Mouse (Mus musculus) heart, embryonic 13.5 days (tissue): Measurements from ENCODE around the gene Ywhah. TPM values are rescaled to one million over a fixed set of nuclear protein-coding genes. Genes with fewer than 3 reads are reported as not detected.

ENCODE experiments used
- ATAC-seq: fragments of 200-750 bp; cut with Nextera tagmentation; 2 replicates; pipeline ENCODE4 v1.8.0; 2017; ENCODE audit warnings: moderate TSS enrichment; ENCODE audit not compliant: insufficient number of reproducible peaks, low FRiP score, low TSS enrichment; ENCODE audit errors: extremely low read depth
- H3K27ac ChIP-seq: fragments of 300-500 bp; sonication (generic); replicated peaks from 2 replicates; pipeline ENCODE4 v1.5.1; 2015; ENCODE audit warnings: moderate library complexity, mild to moderate bottlenecking, inconsistent platforms
- H3K27me3 ChIP-seq: fragments of 300-500 bp; sonication (generic); replicated peaks from 2 replicates; pipeline ENCODE4 v1.6.1; 2015; ENCODE audit warnings: mild to moderate bottlenecking, inconsistent platforms
- H3K36me3 ChIP-seq: fragments of 300-500 bp; sonication (generic); 2 replicates; pipeline ENCODE4 v1.6.1; 2015; ENCODE audit warnings: mild to moderate bottlenecking, inconsistent platforms
- H3K4me1 ChIP-seq: fragments of 300-500 bp; sonication (generic); 2 replicates; pipeline ENCODE4 v1.6.1; 2015; ENCODE audit warnings: inconsistent platforms
- H3K4me2 ChIP-seq: fragments of 300-500 bp; sonication (generic); 2 replicates; pipeline ENCODE4 v1.6.1; 2015; ENCODE audit warnings: inconsistent platforms, mild to moderate bottlenecking, moderate library complexity
- H3K4me3 ChIP-seq: fragments of 300-500 bp; sonication (generic); 2 replicates; pipeline ENCODE4 v1.5.1; 2015; ENCODE audit warnings: moderate library complexity, mild to moderate bottlenecking, inconsistent platforms
- H3K9ac ChIP-seq: fragments of 300-500 bp; sonication (generic); 2 replicates; pipeline ENCODE4 v1.6.1; 2015; ENCODE audit warnings: inconsistent platforms, mild to moderate bottlenecking, moderate library complexity
- H3K9me3 ChIP-seq: fragments of 300-500 bp; sonication (generic); 2 replicates; pipeline ENCODE4 v1.6.1; 2016; ENCODE audit warnings: inconsistent platforms
- WGBS: fragments of 180-500 bp; shearing (Covaris S2); methylation state at CpG from one replicate; pipeline ENCODE4 v1.1.7; 2015; ENCODE audit warnings: mixed read lengths; 5-methylcytosine and 5-hydroxymethylcytosine counted together
- polyA plus RNA-seq: library from polyadenylated mRNA; unstranded; fragments of >200 nt; fragmentation: Nextera tagmentation; extraction: Ambion mirVana; gene quantifications from 2 replicates; pipeline ENCODE4 v1.2.1, GENCODE M21; 2015

The Ywhah gene
- polyA plus RNA-seq, 1 experiment from 2014 or later, result 406 TPM

DNA sequence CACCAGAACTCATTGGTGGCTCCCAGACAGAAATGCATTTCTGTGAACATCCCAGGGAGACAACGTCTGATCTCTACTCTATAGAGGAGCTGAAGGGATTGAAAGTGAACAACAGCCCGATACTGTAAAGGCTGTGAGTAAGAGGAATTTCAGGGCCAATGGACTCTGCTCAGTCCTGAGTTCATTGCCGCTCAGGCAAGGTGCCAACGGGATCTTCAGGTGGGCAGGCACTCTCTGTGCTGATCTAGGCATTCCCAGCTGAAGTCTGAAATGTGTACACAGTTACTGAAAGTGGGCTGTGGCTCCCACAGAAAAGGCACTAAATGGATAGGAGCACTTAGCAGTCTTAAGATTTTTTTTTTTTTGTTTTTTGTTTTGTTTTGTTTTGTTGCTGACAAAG, 19.8 kb upstream of the Ywhah start:
- ATAC-seq, result no peak
- Histone ChIP-seq H3K36me3 (no peaks in the 10 kb centered on the region), H3K4me2 (no peak overlapping the region), H3K27me3 (peaks cover 7% of the 10 kb centered on the region; the same call in 1 of the 2 replicates), H3K27ac (no peak overlapping the region), H3K4me3 (no peak overlapping the region), H3K4me1 (peaks cover 5% of the 10 kb centered on the region; the same call in 1 of the 2 replicates), H3K9ac (no peak overlapping the region), H3K9me3 (no peaks in the 10 kb centered on the region)
- WGBS, result 80% methylated on average over 4 of the region's 4 CpGs

GRCm38 (mm10) chr5:33001111-33001510, 17.5 kb upstream of the Ywhah start:
- no peaks in the 10 kb centered on the region for H3K9me3 ChIP-seq
- H3K27me3 ChIP-seq, result peaks cover 7% of the 10 kb centered on the region; the same call in 1 of the 2 replicates
- H3K4me3 ChIP-seq, result no peak overlapping the region
- 74% methylated on average over 5 of the region's 5 CpGs for WGBS
- no peak overlapping the region for H3K9ac ChIP-seq
- ATAC-seq, result no peak
- H3K4me1 ChIP-seq, result peaks cover 3% of the 10 kb centered on the region; the same call in 1 of the 2 replicates
- H3K4me2 ChIP-seq, result no peak overlapping the region
- no peak overlapping the region for H3K27ac ChIP-seq
- no peaks in the 10 kb centered on the region for H3K36me3 ChIP-seq

- Histone ChIP-seq H3K9me3 (no peaks in the 10 kb centered on the region), H3K27me3 (peaks cover 1% of the 10 kb centered on the region; the same call in 1 of the 2 replicates), H3K4me1 (peaks cover 11% of the 10 kb centered on the region; the same call in 1 of the 2 replicates), H3K4me3 (no peak overlapping the region), H3K4me2 (no peak overlapping the region), H3K36me3 (no peaks in the 10 kb centered on the region), H3K9ac (no peak overlapping the region), H3K27ac (no peak overlapping the region)
- no peak for ATAC-seq
- WGBS, result 78% methylated on average over 5 of the region's 5 CpGs
These were observed 15.8 kb upstream of the Ywhah start for GRCm38 (mm10) chr5:33002781-33003180.

- 67% methylated on average over 6 of the region's 6 CpGs for WGBS
These were observed 15.1 kb upstream of the Ywhah start for GRCm38 (mm10) chr5:33003500-33003899.

DNA sequence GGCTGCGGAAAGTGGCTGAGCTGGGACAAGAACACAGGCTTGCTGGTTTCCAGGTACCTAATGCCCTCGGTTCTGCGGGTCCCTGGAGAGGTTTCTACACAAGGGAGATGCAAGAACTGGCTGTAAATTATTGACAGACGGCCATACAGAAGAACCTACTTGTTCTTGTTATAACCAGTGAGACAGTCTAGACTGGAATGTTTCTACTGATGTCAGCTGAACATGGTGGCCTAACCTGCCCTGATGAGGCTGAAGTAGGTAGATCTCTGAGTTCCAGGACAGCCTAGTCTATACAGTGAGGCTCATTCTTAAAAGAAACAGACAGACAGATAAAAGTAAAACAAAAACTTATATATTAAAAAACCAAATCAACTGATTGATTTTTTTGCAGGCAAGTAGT, 14.5 kb upstream of the Ywhah start:
- H3K4me1 ChIP-seq, result peaks cover 11% of the 10 kb centered on the region; the same call in 1 of the 2 replicates
- H3K27me3 ChIP-seq, result no peaks in the 10 kb centered on the region; the same call in 1 of the 2 replicates
- ATAC-seq, result no peak
- 74% methylated on average over 4 of the region's 4 CpGs for WGBS
- H3K4me2 ChIP-seq, result no peak overlapping the region
- H3K9ac ChIP-seq, result no peak overlapping the region
- H3K27ac ChIP-seq, result no peak overlapping the region
- no peak overlapping the region for H3K4me3 ChIP-seq
- H3K9me3 ChIP-seq, result no peaks in the 10 kb centered on the region
- H3K36me3 ChIP-seq, result no peaks in the 10 kb centered on the region

More at GRCm38 (mm10) chr5:33003500-33003899, 15.1 kb upstream of the Ywhah start:
- Histone ChIP-seq H3K4me1 (peaks cover 11% of the 10 kb centered on the region; the same call in 1 of the 2 replicates), H3K36me3 (no peaks in the 10 kb centered on the region), H3K9ac (no peak overlapping the region), H3K4me2 (no peak overlapping the region), H3K27me3 (no peaks in the 10 kb centered on the region; the same call in 1 of the 2 replicates), H3K4me3 (no peak overlapping the region), H3K9me3 (no peaks in the 10 kb centered on the region), H3K27ac (no peak overlapping the region)
- ATAC-seq, result no peak

DNA sequence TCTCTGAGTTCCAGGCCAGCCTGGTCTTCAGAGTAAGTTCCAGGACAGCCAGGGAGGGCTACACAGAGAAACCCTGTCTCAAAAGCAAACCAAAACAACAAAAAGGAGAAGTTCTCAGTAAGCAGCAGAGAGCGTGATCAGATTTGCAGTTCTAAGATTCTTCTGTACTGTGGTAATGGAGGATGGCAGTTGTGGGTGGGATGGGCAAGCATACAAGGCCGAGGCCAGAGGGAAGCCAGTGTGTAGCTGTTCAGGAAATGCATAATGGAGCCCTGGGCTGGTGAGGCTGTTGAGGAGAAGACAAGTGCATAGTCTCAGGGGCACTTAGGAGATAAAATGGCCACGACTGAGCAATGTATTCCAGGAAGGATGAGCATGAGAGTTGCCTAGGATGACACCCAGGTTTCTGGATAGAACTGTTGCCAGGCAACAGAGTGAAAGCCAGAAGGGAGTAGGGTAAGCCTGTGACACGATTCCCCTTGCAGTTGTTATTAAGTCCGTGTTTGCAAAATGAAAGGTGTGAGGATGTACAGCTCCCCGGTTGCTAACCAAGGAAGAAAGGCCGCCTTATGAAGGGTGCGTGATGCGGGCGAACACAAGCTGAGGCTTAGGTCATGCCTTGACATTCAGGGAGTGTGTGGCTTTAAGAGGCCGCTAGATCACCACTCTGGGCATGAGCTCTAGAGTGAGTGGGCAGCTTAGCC, 13.0 kb upstream of the Ywhah start:
- Histone ChIP-seq H3K9ac (no peak overlapping the region), H3K4me2 (no peak overlapping the region), H3K9me3 (no peaks in the 10 kb centered on the region), H3K27me3 (no peaks in the 10 kb centered on the region; the same call in 1 of the 2 replicates), H3K4me1 (peaks cover 19% of the 10 kb centered on the region), H3K36me3 (no peaks in the 10 kb centered on the region), H3K4me3 (no peak overlapping the region), H3K27ac (no peak overlapping the region)
- no peak for ATAC-seq
- WGBS, result 69% methylated on average over 11 of the region's 11 CpGs

DNA sequence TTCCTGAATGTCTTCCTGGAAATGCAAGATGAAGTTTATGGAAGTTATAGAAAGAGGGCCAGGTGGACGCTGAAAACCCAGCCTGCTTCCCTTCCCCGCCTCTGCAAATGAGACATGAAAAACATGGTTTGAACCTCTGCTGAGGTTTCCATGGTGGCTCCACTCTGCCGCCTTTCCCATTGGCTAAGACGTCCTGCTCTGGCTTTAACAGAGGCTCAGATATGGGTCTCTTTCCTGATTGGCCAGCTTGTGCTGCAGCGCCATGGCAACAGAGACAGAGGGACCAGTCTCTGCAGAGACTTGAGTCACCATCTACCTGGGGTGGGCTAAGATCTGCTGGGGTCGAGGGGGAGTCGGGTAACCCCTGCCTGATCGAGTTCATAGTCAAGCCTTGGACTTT, 11.9 kb upstream of the Ywhah start:
- Histone ChIP-seq H3K27ac (no peak overlapping the region), H3K9ac (no peak overlapping the region), H3K36me3 (no peaks in the 10 kb centered on the region), H3K4me2 (no peak overlapping the region), H3K4me1 (peaks cover 29% of the 10 kb centered on the region), H3K9me3 (no peaks in the 10 kb centered on the region), H3K27me3 (no peaks in the 10 kb centered on the region; the same call in 1 of the 2 replicates), H3K4me3 (no peak overlapping the region)
- no peak for ATAC-seq
- 42% methylated on average over 8 of the region's 8 CpGs for WGBS

GRCm38 (mm10) chr5:33007371-33007770, 11.2 kb upstream of the Ywhah start:
- H3K9ac ChIP-seq, result no peak overlapping the region
- 57% methylated on average over 4 of the region's 4 CpGs for WGBS
- no peak overlapping the region for H3K4me3 ChIP-seq
- H3K27ac ChIP-seq, result no peak overlapping the region
- no peaks in the 10 kb centered on the region for H3K9me3 ChIP-seq
- H3K4me2 ChIP-seq, result no peak overlapping the region
- ATAC-seq, result no peak
- H3K36me3 ChIP-seq, result no peaks in the 10 kb centered on the region
- H3K27me3 ChIP-seq, result no peaks in the 10 kb centered on the region; the same call in 1 of the 2 replicates
- H3K4me1 ChIP-seq, result peaks cover 31% of the 10 kb centered on the region

DNA sequence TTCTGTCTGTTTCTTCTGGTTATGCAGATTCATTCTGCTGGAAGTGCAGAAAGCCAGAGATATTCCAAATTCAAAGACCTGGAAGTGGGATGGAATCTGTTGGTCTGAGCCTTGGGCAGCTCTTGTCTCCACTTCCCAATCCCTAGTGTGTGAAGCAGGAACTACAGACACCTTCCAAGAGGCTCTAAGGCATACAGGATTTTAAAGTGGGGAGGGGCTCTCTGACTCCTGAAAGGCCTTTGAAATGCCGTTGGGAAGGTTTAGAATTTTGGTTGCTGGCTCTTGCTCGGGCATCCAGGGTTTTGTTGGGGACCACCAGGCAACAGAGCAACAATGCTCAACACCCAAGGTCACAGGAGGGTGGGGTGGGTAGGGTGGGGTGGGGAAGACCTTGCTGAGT, 9.3 kb upstream of the Ywhah start:
- Histone ChIP-seq H3K27ac (no peak overlapping the region), H3K27me3 (no peaks in the 10 kb centered on the region; the same call in 1 of the 2 replicates), H3K9ac (no peak overlapping the region), H3K4me1 (peaks cover 31% of the 10 kb centered on the region), H3K4me3 (no peak overlapping the region), H3K36me3 (no peaks in the 10 kb centered on the region), H3K9me3 (no peaks in the 10 kb centered on the region), H3K4me2 (no peak overlapping the region)
- no peak for ATAC-seq
- WGBS, result 64% methylated on average over 2 of the region's 2 CpGs

DNA sequence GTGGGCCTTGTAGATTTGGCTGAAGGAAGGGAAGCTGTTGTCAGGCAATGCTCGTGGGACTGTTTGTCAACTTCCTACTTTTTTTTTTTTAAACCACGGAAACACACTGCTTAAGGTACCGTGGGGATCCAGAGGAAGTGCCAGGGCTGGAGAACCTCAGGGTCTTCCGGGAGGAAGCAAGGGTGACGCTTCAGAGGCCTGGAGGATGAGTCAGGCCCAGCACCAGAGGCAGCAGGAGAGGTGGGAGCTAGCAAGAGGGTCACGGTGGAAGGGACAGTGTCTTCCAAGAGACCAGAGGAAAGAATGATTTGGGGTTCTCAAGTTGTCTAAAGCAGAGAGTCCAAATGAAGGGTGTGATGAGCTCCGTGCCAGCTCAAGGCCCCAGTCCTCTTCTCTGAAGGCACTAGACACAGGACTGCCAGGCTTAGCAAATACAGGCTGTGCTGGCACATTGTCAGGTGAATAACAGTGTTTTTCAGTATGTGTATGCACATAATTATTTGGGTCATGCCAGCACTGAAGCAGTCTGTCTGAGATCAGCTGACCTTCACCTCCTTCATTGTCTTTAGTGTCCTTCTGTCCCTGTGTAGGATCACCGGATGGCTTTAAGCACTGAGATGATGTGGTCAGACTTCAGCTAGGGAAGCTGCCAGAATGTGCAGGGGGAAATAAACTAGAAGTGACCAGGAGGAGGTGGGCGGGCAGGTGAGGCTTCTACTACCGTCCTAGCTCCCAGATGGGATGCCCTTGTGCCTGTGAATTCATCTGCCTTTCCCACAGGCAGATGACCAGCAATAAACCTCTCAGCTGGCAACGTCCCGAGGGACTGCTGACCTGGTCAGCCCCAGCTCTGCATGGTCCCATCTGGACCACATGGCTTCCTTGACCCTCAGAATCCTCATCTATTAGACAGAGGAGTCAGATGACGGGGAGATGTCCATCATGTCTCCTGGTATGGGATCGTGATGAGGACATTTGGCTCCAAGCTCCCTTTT, 8.5 kb upstream of the Ywhah start:
- 71% methylated on average over 14 of the region's 14 CpGs for WGBS
- Histone ChIP-seq H3K9me3 (no peaks in the 10 kb centered on the region), H3K4me3 (no peak overlapping the region), H3K4me2 (0 out of 2 replicates have a peak overlapping the region, but pooled peaks have one; percentile 13), H3K27ac (no peak overlapping the region), H3K36me3 (no peaks in the 10 kb centered on the region), H3K4me1 (peaks cover 31% of the 10 kb centered on the region), H3K27me3 (no peaks in the 10 kb centered on the region; the same call in 1 of the 2 replicates), H3K9ac (no peak overlapping the region)
- ATAC-seq, result no peak; the same call in 1 of the 2 replicates
